Mouse (Mus musculus): Measurements from ENCODE around the gene Bcam. TPM values are rescaled to one million over a fixed set of nuclear protein-coding genes. Genes with fewer than 3 reads are reported as not detected.
A peak's percentile ranks its signal among the peaks of the same experiment; 100 is the strongest.

Bcam gene
- total and polyA plus RNA-seq, 2 experiments: 2.3 to 4.8 TPM

DNA sequence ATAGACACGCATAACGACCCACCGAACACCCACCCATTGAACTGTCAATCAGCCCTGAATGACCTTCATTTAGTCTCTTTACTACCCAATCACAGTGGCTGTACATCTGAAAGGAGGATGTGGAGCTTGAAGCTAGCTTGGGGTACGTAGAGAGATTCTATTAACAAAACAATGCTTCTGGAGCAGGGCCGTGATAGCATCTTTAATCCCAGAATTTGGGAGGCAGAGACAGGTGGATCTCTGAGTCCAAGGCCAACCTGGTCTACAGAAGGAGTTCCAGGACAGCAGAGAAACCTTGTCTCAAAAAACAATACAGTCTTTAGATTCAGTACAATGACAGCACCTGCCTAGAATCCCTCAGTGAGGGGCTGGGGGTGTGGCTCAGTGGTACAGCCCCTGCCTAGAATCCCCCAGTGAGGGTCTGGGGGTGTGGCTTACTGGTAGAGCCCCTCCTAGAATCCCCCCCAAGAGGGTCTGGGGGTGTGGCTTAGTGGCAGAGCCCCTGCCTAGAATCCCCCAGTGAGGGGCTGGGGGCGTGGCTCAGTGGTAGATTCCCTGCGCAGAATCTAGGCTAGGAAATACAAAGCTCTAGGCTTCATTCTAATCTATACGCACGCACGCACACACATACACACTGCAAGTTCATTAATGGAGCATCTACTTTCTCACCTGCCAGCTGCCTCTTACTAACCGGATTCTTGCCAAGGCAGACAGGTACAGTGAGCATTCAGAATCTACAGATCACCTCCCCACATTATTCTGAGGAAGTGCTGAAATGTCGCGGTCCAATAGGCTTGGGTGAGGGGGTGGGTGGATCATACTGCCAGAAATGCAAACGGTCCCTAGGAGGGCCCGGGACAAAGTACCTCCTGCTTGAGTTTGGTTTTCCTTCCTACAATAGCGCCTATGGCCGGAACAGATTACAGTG lies 44.7 kb upstream of the Bcam start:
- H3K4me3 ChIP-seq (ENCODE audit: insufficient read depth, low read depth, low read length): peak overlapping the region; percentile 40
- peaks cover 25% of the 10 kb centered on the region for H3K4me1 ChIP-seq (ENCODE audit: control insufficient read depth, insufficient read depth, low read length)
- no peak for DNase-seq (ENCODE audit: extremely low read depth, low read depth, low spot score)
- 57% methylated on average over 17 of the region's 17 CpGs for WGBS
- no peaks in the 10 kb centered on the region; the same call in 1 of the 2 replicates for H3K79me2 ChIP-seq (ENCODE audit: control insufficient read depth, insufficient read depth, low read length)
- no peak for TF ChIP-seq POLR2A (IDR thresholded peaks at IDR 0.05; ENCODE audit: extremely low read depth, insufficient read depth, low read length)
- TF ChIP-seq CTCF (IDR thresholded peaks at IDR 0.05; ENCODE audit: low read depth, low read length): no peak
- H3K9ac ChIP-seq (ENCODE audit: low read depth, low read length): peak overlapping the region; percentile 51
- peak overlapping the region; percentile 69 for H3K27ac ChIP-seq (replicated peaks; ENCODE audit: insufficient read depth, low read depth, low read length)
- H3K27me3 ChIP-seq (ENCODE audit: control insufficient read depth, insufficient read depth, low read length): no peaks in the 10 kb centered on the region
- peaks cover 29% of the 10 kb centered on the region for H3K36me3 ChIP-seq (ENCODE audit: control insufficient read depth, insufficient read depth, low read length)

GRCm38 (mm10) chr7:19813579-19814122 lies 42.8 kb upstream of the Bcam start:
- Histone ChIP-seq H3K27me3 (ENCODE audit: control insufficient read depth, insufficient read depth, low read length) (no peaks in the 10 kb centered on the region), H3K4me3 (ENCODE audit: insufficient read depth, low read depth, low read length) (no peak overlapping the region), H3K36me3 (ENCODE audit: control insufficient read depth, insufficient read depth, low read length) (peaks cover 44% of the 10 kb centered on the region), H3K79me2 (ENCODE audit: control insufficient read depth, insufficient read depth, low read length) (no peaks in the 10 kb centered on the region; the same call in 1 of the 2 replicates), H3K9ac (ENCODE audit: low read depth, low read length) (no peak overlapping the region), H3K4me1 (ENCODE audit: control insufficient read depth, insufficient read depth, low read length) (peaks cover 16% of the 10 kb centered on the region), H3K27ac (replicated peaks; ENCODE audit: insufficient read depth, low read depth, low read length) (no peak overlapping the region)
- DNase-seq (ENCODE audit: extremely low read depth, low read depth, low spot score): no peak
- no peak for TF ChIP-seq POLR2A (IDR thresholded peaks at IDR 0.05; ENCODE audit: extremely low read depth, insufficient read depth, low read length)
- TF ChIP-seq CTCF (IDR thresholded peaks at IDR 0.05; ENCODE audit: low read depth, low read length): no peak
- WGBS: 83% methylated on average over 6 of the region's 6 CpGs

GRCm38 (mm10) chr7:19813161-19813560 lies 42.3 kb upstream of the Bcam start:
- no peak for TF ChIP-seq POLR2A (IDR thresholded peaks at IDR 0.05; ENCODE audit: extremely low read depth, insufficient read depth, low read length)
- no peak for TF ChIP-seq CTCF (IDR thresholded peaks at IDR 0.05; ENCODE audit: low read depth, low read length)
- peaks cover 11% of the 10 kb centered on the region for H3K4me1 ChIP-seq (ENCODE audit: control insufficient read depth, insufficient read depth, low read length)

GRCm38 (mm10) chr7:19811114-19811513 lies 40.3 kb upstream of the Bcam start:
- no peaks in the 10 kb centered on the region; the same call in 1 of the 2 replicates for H3K79me2 ChIP-seq (ENCODE audit: control insufficient read depth, insufficient read depth, low read length)
- H3K4me1 ChIP-seq (ENCODE audit: control insufficient read depth, insufficient read depth, low read length): peaks cover 8% of the 10 kb centered on the region; the same call in 1 of the 2 replicates
- TF ChIP-seq CTCF (IDR thresholded peaks at IDR 0.05; ENCODE audit: low read depth, low read length) (no peak), POLR2A (IDR thresholded peaks at IDR 0.05; ENCODE audit: extremely low read depth, insufficient read depth, low read length) (no peak)
- H3K27me3 ChIP-seq (ENCODE audit: control insufficient read depth, insufficient read depth, low read length): no peaks in the 10 kb centered on the region
- H3K27ac ChIP-seq (replicated peaks; ENCODE audit: insufficient read depth, low read depth, low read length): no peak overlapping the region
- no peak overlapping the region for H3K9ac ChIP-seq (ENCODE audit: low read depth, low read length)
- H3K4me3 ChIP-seq (ENCODE audit: insufficient read depth, low read depth, low read length): no peak overlapping the region
- no peak for DNase-seq (ENCODE audit: extremely low read depth, low read depth, low spot score)
- H3K36me3 ChIP-seq (ENCODE audit: control insufficient read depth, insufficient read depth, low read length): peaks cover 55% of the 10 kb centered on the region
- 73% methylated on average over 22 of the region's 22 CpGs for WGBS

More at GRCm38 (mm10) chr7:19813161-19813560, 42.3 kb upstream of the Bcam start:
- no peak overlapping the region for H3K27ac ChIP-seq (replicated peaks; ENCODE audit: insufficient read depth, low read depth, low read length)
- H3K9ac ChIP-seq (ENCODE audit: low read depth, low read length): no peak overlapping the region
- no peak overlapping the region for H3K4me3 ChIP-seq (ENCODE audit: insufficient read depth, low read depth, low read length)
- no peaks in the 10 kb centered on the region for H3K27me3 ChIP-seq (ENCODE audit: control insufficient read depth, insufficient read depth, low read length)
- H3K79me2 ChIP-seq (ENCODE audit: control insufficient read depth, insufficient read depth, low read length): no peaks in the 10 kb centered on the region; the same call in 1 of the 2 replicates
- DNase-seq (ENCODE audit: extremely low read depth, low read depth, low spot score): no peak
- 95% methylated on average over 4 of the region's 4 CpGs for WGBS
- H3K36me3 ChIP-seq (ENCODE audit: control insufficient read depth, insufficient read depth, low read length): peaks cover 44% of the 10 kb centered on the region

GRCm38 (mm10) chr7:19809369-19809768 lies 38.6 kb upstream of the Bcam start:
- TF ChIP-seq POLR2A (IDR thresholded peaks at IDR 0.05; ENCODE audit: extremely low read depth, insufficient read depth, low read length) (no peak), CTCF (IDR thresholded peaks at IDR 0.05; ENCODE audit: low read depth, low read length) (no peak)
- H3K27ac ChIP-seq (replicated peaks; ENCODE audit: insufficient read depth, low read depth, low read length): no peak overlapping the region

More at GRCm38 (mm10) chr7:19809369-19809768, 38.6 kb upstream of the Bcam start:
- no peak for DNase-seq (ENCODE audit: extremely low read depth, low read depth, low spot score)
- Histone ChIP-seq H3K27me3 (ENCODE audit: control insufficient read depth, insufficient read depth, low read length) (no peaks in the 10 kb centered on the region), H3K79me2 (ENCODE audit: control insufficient read depth, insufficient read depth, low read length) (no peaks in the 10 kb centered on the region), H3K36me3 (ENCODE audit: control insufficient read depth, insufficient read depth, low read length) (peaks cover 47% of the 10 kb centered on the region), H3K4me1 (ENCODE audit: control insufficient read depth, insufficient read depth, low read length) (peaks cover 7% of the 10 kb centered on the region; the same call in 1 of the 2 replicates), H3K9ac (ENCODE audit: low read depth, low read length) (no peak overlapping the region), H3K4me3 (ENCODE audit: insufficient read depth, low read depth, low read length) (no peak overlapping the region)
- WGBS: 89% methylated on average over 27 of the region's 27 CpGs
